In genomic region chr17:23676473-23677031, GRCm38 (mm10) we compare ENCODE assay signal across 9 mouse cellular contexts. TPM values are rescaled to one million over a fixed set of nuclear protein-coding genes. Genes with fewer than 3 reads are reported as not detected.
DNase-seq lines count a peak whose midpoint lies in the region; ATAC-seq and TF ChIP-seq lines count a peak whose summit lies in the region.
"Had no signal": no experiment of that assay in that cellular context is flagged by ENCODE, and none has a peak within 500 bp of the region (broad histone marks: within the 10 kb centered on the region; RNA-seq: fewer than 3 reads in every experiment).

No protein-coding gene starts in this region.

- TF ChIP-seq EP300 in ES-Bruce4 (IDR thresholded peaks at IDR 0.05; ENCODE audit: insufficient read depth, low read depth, low read length) = no peak

- no peak for TF ChIP-seq POLR2A in ES-Bruce4 (IDR thresholded peaks at IDR 0.05; ENCODE audit: insufficient read depth, low read length)

- H3K4me3 ChIP-seq in ES-Bruce4 (ENCODE audit: low read depth, low read length) = peak overlapping the region; percentile 70
- peak overlapping the region; percentile 73 for H3K4me3 ChIP-seq in heart, embryonic 11.5 days (ENCODE audit: low read depth, low read length)
- peak overlapping the region; percentile 46 for H3K4me3 ChIP-seq in midbrain, embryonic 12.5 days

- peak overlapping the region; percentile 19 for H3K9ac ChIP-seq in ES-Bruce4 (ENCODE audit: low read depth, poor library complexity, severe bottlenecking)
- H3K9ac ChIP-seq in heart, embryonic 11.5 days (ENCODE audit: low read depth, low read length) = peak overlapping the region; percentile 86
- peak overlapping the region; percentile 59 for H3K9ac ChIP-seq in midbrain, embryonic 12.5 days (replicated peaks)

- peaks cover 8% of the 10 kb centered on the region for H3K4me1 ChIP-seq in ES-Bruce4 (ENCODE audit: control insufficient read depth, insufficient read depth, low read length)
- peaks cover 21% of the 10 kb centered on the region for H3K4me1 ChIP-seq in heart, embryonic 11.5 days (ENCODE audit: control insufficient read depth, insufficient read depth, low read length)
- H3K4me1 ChIP-seq in midbrain, embryonic 12.5 days = peaks cover 43% of the 10 kb centered on the region

- H3K9me3 ChIP-seq in ES-Bruce4 (replicated peaks; ENCODE audit: control insufficient read depth, insufficient read depth, low read length, poor library complexity, severe bottlenecking) = no peaks in the 10 kb centered on the region
- H3K9me3 ChIP-seq in heart, embryonic 11.5 days (replicated peaks; ENCODE audit: control insufficient read depth, low read length) = no peaks in the 10 kb centered on the region
- H3K9me3 ChIP-seq in midbrain, embryonic 12.5 days = no peaks in the 10 kb centered on the region

- H3K36me3 ChIP-seq in ES-Bruce4 (ENCODE audit: control insufficient read depth, insufficient read depth, low read length, poor library complexity, severe bottlenecking) = 0 out of 2 replicates have a peak, but pooled peaks cover 3% of the 10 kb centered on the region
- no peaks in the 10 kb centered on the region for H3K36me3 ChIP-seq in heart, embryonic 11.5 days (ENCODE audit: control insufficient read depth, insufficient read depth, low read length)
- H3K36me3 ChIP-seq in midbrain, embryonic 12.5 days = no peaks in the 10 kb centered on the region

- peak overlapping the region; percentile 95 for H3K4me2 ChIP-seq in heart, embryonic 11.5 days
- H3K4me2 ChIP-seq in midbrain, embryonic 12.5 days (replicated peaks) = peak overlapping the region; percentile 94

- DNase-seq in 3T3-L1 (ENCODE audit: low read depth, low spot score) = peak; percentile 77
- peak; percentile 63 to 73 for DNase-seq in cerebellum, postnatal 36 days
- peak; percentile 58 for DNase-seq in kidney, postnatal 14 days
- no peak for DNase-seq in right cerebral cortex, adult 2 months (ENCODE audit: low spot score in 2 of 2)

- under 1% methylated on average over 37 of the region's 37 CpGs for WGBS in heart, embryonic 11.5 days (ENCODE audit: insufficient replicate concordance)
- WGBS in midbrain, embryonic 12.5 days = 1% methylated on average over 35 of the region's 37 CpGs

- no peak overlapping the region for H3K27ac ChIP-seq in ES-Bruce4 (ENCODE audit: insufficient read depth, low read length)
- peak overlapping the region; percentile 95 for H3K27ac ChIP-seq in heart, embryonic 11.5 days (ENCODE audit: low read depth, low read length)
- H3K27ac ChIP-seq in midbrain, embryonic 12.5 days (replicated peaks) = no peak overlapping the region

- no peaks in the 10 kb centered on the region for H3K27me3 ChIP-seq in ES-Bruce4 (ENCODE audit: control insufficient read depth, insufficient read depth, low read length, poor library complexity, severe bottlenecking)
- H3K27me3 ChIP-seq in heart, embryonic 11.5 days (ENCODE audit: control insufficient read depth, insufficient read depth, low read length) = peaks cover 33% of the 10 kb centered on the region
- peaks cover 70% of the 10 kb centered on the region for H3K27me3 ChIP-seq in midbrain, embryonic 12.5 days

- ATAC-seq in heart, embryonic 11.5 days (replicated peaks; ENCODE audit: insufficient number of reproducible peaks, low FRiP score, low TSS enrichment) = no peak
- no peak for ATAC-seq in midbrain, embryonic 12.5 days (ENCODE audit: low FRiP score, low read depth)
- ATAC-seq in granulocyte monocyte progenitor cell, adult 5-6 weeks (replicated peaks; ENCODE audit: poor library complexity, severe bottlenecking) = no peak; the same call in 1 of the 2 replicates

- no peak for TF ChIP-seq CTCF in ES-Bruce4 (IDR thresholded peaks at IDR 0.05; ENCODE audit: low read depth, low read length)

RNA-seq across cellular contexts. Expression of gene Tnfrsf12a, which starts 0.7 kb away (rescaled TPM):
- 51.7 and 61.7 TPM in 2 replicates for polyA plus RNA-seq in ES-Bruce4 (2011; ENCODE audit: insufficient read depth, insufficient read length, low read depth, missing spikeins)
- polyA plus RNA-seq in heart, embryonic 11.5 days (2014; fragmentation: Nextera tagmentation; extraction: Ambion mirVana) = 77.6 and 85.3 TPM in 2 replicates
- 2.2 and 2.5 TPM in 2 replicates for polyA plus RNA-seq in midbrain, embryonic 12.5 days (2016; fragmentation: Nextera tagmentation; extraction: Ambion mirVana)
- total RNA-seq in granulocyte monocyte progenitor cell, adult 5-6 weeks (2014; fragmentation: Nextera tagmentation) = 5.1 and 7.8 TPM in 2 replicates
- 4.7 and 7.7 TPM in 2 replicates for total RNA-seq in granulocyte monocyte progenitor cell, adult 5-6 weeks (2017)

RNA-seq across cellular contexts. Expression of gene Cldn6, which starts 2.5 kb away (rescaled TPM):
- polyA plus RNA-seq in ES-Bruce4 (2011; ENCODE audit: insufficient read depth, insufficient read length, low read depth, missing spikeins) = 300 and 333 TPM in 2 replicates
- 3.3 and 3.9 TPM in 2 replicates for polyA plus RNA-seq in heart, embryonic 11.5 days (2014; fragmentation: Nextera tagmentation; extraction: Ambion mirVana)
- polyA plus RNA-seq in midbrain, embryonic 12.5 days (2016; fragmentation: Nextera tagmentation; extraction: Ambion mirVana) = 1.7 and 2.8 TPM in 2 replicates
- total RNA-seq in granulocyte monocyte progenitor cell, adult 5-6 weeks (2014; fragmentation: Nextera tagmentation) = 0.67 TPM in 1 of 2 replicates, not detected in the other
- not detected in 2 replicates for total RNA-seq in granulocyte monocyte progenitor cell, adult 5-6 weeks (2017)
- total RNA-seq: gastrocnemius, postnatal 4 days had no signal

RNA-seq across cellular contexts. Expression of gene Thoc6, which starts 2.9 kb away (rescaled TPM):
- 57.3 and 63.1 TPM in 2 replicates for polyA plus RNA-seq in ES-Bruce4 (2011; ENCODE audit: insufficient read depth, insufficient read length, low read depth, missing spikeins)
- 40.9 and 41.0 TPM in 2 replicates for polyA plus RNA-seq in heart, embryonic 11.5 days (2014; fragmentation: Nextera tagmentation; extraction: Ambion mirVana)
- polyA plus RNA-seq in midbrain, embryonic 12.5 days (2016; fragmentation: Nextera tagmentation; extraction: Ambion mirVana) = 46.7 and 48.5 TPM in 2 replicates
- total RNA-seq in granulocyte monocyte progenitor cell, adult 5-6 weeks (2014; fragmentation: Nextera tagmentation) = 49.8 and 50.2 TPM in 2 replicates
- total RNA-seq in granulocyte monocyte progenitor cell, adult 5-6 weeks (2017) = 37.1 and 39.3 TPM in 2 replicates

RNA-seq across cellular contexts. Expression of gene Hcfc1r1, which starts 3.2 kb away (rescaled TPM):
- polyA plus RNA-seq in ES-Bruce4 (2011; ENCODE audit: insufficient read depth, insufficient read length, low read depth, missing spikeins) = 145 and 149 TPM in 2 replicates
- polyA plus RNA-seq in heart, embryonic 11.5 days (2014; fragmentation: Nextera tagmentation; extraction: Ambion mirVana) = 382 and 389 TPM in 2 replicates
- 52.2 and 52.8 TPM in 2 replicates for polyA plus RNA-seq in midbrain, embryonic 12.5 days (2016; fragmentation: Nextera tagmentation; extraction: Ambion mirVana)
- total RNA-seq in granulocyte monocyte progenitor cell, adult 5-6 weeks (2014; fragmentation: Nextera tagmentation) = 48.9 and 51.5 TPM in 2 replicates
- 13.5 and 16.6 TPM in 2 replicates for total RNA-seq in granulocyte monocyte progenitor cell, adult 5-6 weeks (2017)

RNA-seq across cellular contexts. Expression of gene Cldn9, which starts 7.3 kb away (rescaled TPM):
- 1.7 and 2.9 TPM in 2 replicates for polyA plus RNA-seq in ES-Bruce4 (2011; ENCODE audit: insufficient read depth, insufficient read length, low read depth, missing spikeins)
- polyA plus RNA-seq in heart, embryonic 11.5 days (2014; fragmentation: Nextera tagmentation; extraction: Ambion mirVana) = 0.25 and 0.46 TPM in 2 replicates
- 0.84 TPM in 2 replicates for polyA plus RNA-seq in midbrain, embryonic 12.5 days (2016; fragmentation: Nextera tagmentation; extraction: Ambion mirVana)
- total RNA-seq in granulocyte monocyte progenitor cell, adult 5-6 weeks (2014; fragmentation: Nextera tagmentation) = not detected in 2 replicates
- total RNA-seq in granulocyte monocyte progenitor cell, adult 5-6 weeks (2017) = not detected in 2 replicates

Comparison
In these comparisons a context has a peak if more than half of its experiments do, and no peak if none do; other contexts are left out.
1. DNase-seq: peak in 3T3-L1 (single experiment), cerebellum, postnatal 36 days (2 of 2) and kidney, postnatal 14 days (single experiment); none in right cerebral cortex, adult 2 months (0 of 2).
2. H3K9ac ChIP-seq: peak in every context shown above with its lines; median percentile 86 in heart, embryonic 11.5 days; 59 in midbrain, embryonic 12.5 days; 19 in ES-Bruce4.
3. RNA of gene Tnfrsf12a, which starts 0.7 kb away (polyA plus RNA-seq): 77.6 to 85.3 TPM in heart, embryonic 11.5 days and 51.7 to 61.7 TPM in ES-Bruce4; 2.2 to 2.5 TPM in midbrain, embryonic 12.5 days; every median in the first group is over 10 times any median in the second.
4. RNA of gene Cldn6, which starts 2.5 kb away (polyA plus RNA-seq): 300 to 333 TPM in ES-Bruce4; 3.3 to 3.9 TPM in heart, embryonic 11.5 days and 1.7 to 2.8 TPM in midbrain, embryonic 12.5 days; every median in the first group is over 10 times any median in the second.
5. Peak in every context shown above with its lines, with median percentiles within 50 percentile points of each other: H3K4me3 ChIP-seq.